Mouse (Mus musculus) brain, embryonic 18.5 days (tissue): ENCODE data around the gene Padi2.

ENCODE experiments used
- DNase-seq: peaks from one replicate; pipeline ENCODE4 v3.0.0-alpha.2; 2012; ENCODE audit warnings: low read depth, low spot score

The Padi2 gene

GRCm38 (mm10) chr4:140986024-140986710 lies 80.0 kb downstream of the Padi2 start:
- no peak for DNase-seq

GRCm38 (mm10) chr4:140986711-140987395 lies 80.7 kb downstream of the Padi2 start, which contains the start of gene Atp13a2:
TSS of gene Atp13a2 (plus strand) at chr4:140986873.
- DNase-seq = peak; percentile 82

- no peak for DNase-seq
Observed at GRCm38 (mm10) chr4:140987476-140987875, 81.3 kb downstream of the Padi2 start.

GRCm38 (mm10) chr4:140988706-140989290 lies 82.7 kb downstream of the Padi2 start:
- no peak for DNase-seq

GRCm38 (mm10) chr4:140989447-140989846 lies 83.3 kb downstream of the Padi2 start:
- DNase-seq = no peak

GRCm38 (mm10) chr4:140992215-140992614 lies 86.1 kb downstream of the Padi2 start:
- no peak for DNase-seq

GRCm38 (mm10) chr4:140993846-140994245 lies 87.7 kb downstream of the Padi2 start:
- no peak for DNase-seq

GRCm38 (mm10) chr4:140995811-140996210 lies 89.7 kb downstream of the Padi2 start:
- no peak for DNase-seq

- no peak for DNase-seq
Observed at GRCm38 (mm10) chr4:140996812-140997211, 90.7 kb downstream of the Padi2 start.
